Mouse (Mus musculus) midbrain, embryonic 13.5 days (tissue): ENCODE measurements around the gene Mum1. TPM values are rescaled to one million over a fixed set of nuclear protein-coding genes. Genes with fewer than 3 reads are reported as not detected.

ENCODE experiments used
- ATAC-seq: fragments of 200-750 bp; cut with Nextera tagmentation; 2 replicates; pipeline ENCODE4 v1.8.0; 2017; ENCODE audit warnings: mild to moderate bottlenecking, moderate TSS enrichment, moderate library complexity
- H3K27ac ChIP-seq: fragments of 300-500 bp; sonication (generic); 2 replicates; pipeline ENCODE4 v1.5.1; 2015; ENCODE audit warnings: inconsistent platforms, mild to moderate bottlenecking, moderate library complexity
- H3K27me3 ChIP-seq: fragments of 300-500 bp; sonication (generic); 2 replicates; pipeline ENCODE4 v1.6.1; 2015; ENCODE audit warnings: mild to moderate bottlenecking, inconsistent platforms
- H3K36me3 ChIP-seq: fragments of 300-500 bp; sonication (generic); 2 replicates; pipeline ENCODE4 v1.6.1; 2015; ENCODE audit warnings: mild to moderate bottlenecking, inconsistent platforms
- H3K4me1 ChIP-seq: fragments of 300-500 bp; sonication (generic); replicated peaks from 2 replicates; pipeline ENCODE4 v1.6.1; 2015; ENCODE audit warnings: inconsistent platforms
- H3K4me2 ChIP-seq: fragments of 300-500 bp; sonication (generic); replicated peaks from 2 replicates; pipeline ENCODE4 v1.6.1; 2015; ENCODE audit warnings: moderate library complexity, mild to moderate bottlenecking, inconsistent platforms
- H3K4me3 ChIP-seq: fragments of 300-500 bp; sonication (generic); replicated peaks from 2 replicates; pipeline ENCODE4 v1.5.1; 2015; ENCODE audit warnings: mild to moderate bottlenecking, inconsistent platforms
- H3K9ac ChIP-seq: fragments of 300-500 bp; sonication (generic); replicated peaks from 2 replicates; pipeline ENCODE4 v1.6.1; 2015; ENCODE audit warnings: mild to moderate bottlenecking, inconsistent platforms
- H3K9me3 ChIP-seq: fragments of 300-500 bp; sonication (generic); 2 replicates; pipeline ENCODE4 v1.6.1; 2016; ENCODE audit warnings: mild to moderate bottlenecking, inconsistent platforms
- WGBS: fragments of 180-500 bp; shearing (Covaris S2); methylation state at CpG from one replicate; pipeline ENCODE4 v1.1.7; 2015; 5-methylcytosine and 5-hydroxymethylcytosine counted together
- polyA plus RNA-seq: library from polyadenylated mRNA; unstranded; fragments of >200 nt; fragmentation: Nextera tagmentation; extraction: Ambion mirVana; gene quantifications from 2 replicates; pipeline ENCODE4 v1.2.1, GENCODE M21; 2015

Mum1 gene
- 91.4 and 98.4 TPM in 2 replicates for polyA plus RNA-seq

DNA sequence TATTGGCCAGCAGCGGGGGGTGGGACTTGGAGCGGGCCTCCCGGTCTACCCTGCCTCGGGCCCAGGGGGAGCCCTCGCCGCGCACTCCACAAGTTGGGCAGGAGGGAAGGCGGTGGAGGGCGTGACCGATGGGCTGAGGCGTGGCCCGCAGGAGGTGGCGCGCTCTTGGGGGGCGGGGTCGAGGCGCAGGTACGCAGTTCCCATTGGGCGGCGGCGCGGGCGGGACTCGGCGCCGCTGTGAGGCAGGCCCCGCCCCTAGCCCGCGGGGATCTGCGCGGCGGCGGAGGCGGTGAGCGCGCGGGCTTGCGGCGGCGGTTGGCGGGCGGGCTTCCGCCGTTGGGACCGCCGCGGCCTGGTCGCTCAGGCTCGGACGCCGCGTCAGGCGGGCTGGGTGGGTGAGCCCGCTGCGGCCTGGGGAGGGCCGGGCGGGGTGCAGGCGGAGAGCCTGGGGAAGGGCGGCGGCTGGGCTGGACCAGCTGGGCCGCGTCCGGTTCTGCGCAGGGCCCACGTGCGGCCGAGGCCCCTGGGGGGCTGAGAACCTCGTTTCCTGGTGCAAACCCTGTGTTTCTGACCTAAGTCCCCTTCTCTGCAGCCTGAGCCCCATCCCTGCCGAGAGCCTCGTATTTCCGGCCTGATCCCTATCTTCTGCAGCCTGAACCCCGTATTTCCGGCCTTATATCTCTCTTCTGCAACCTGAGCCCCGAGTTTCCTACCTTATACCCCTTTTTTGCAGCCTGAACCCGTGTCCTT, at the start of gene Mum1:
Mum1 (plus strand) TSS at position 19 of the 750 bp plus-strand sequence.
- peak within 1 kb of the TSS; percentile 64 for H3K4me3 ChIP-seq
- peak within 1 kb of the TSS; percentile 87 for H3K4me2 ChIP-seq
- H3K36me3 ChIP-seq, result peaks cover 7% of the 10 kb centered on the region
- peaks cover 57% of the 10 kb centered on the region for H3K4me1 ChIP-seq
- no peaks in the 10 kb centered on the region for H3K27me3 ChIP-seq
- ATAC-seq, result peak; percentile 95
- peak within 1 kb of the TSS; percentile 89 for H3K9ac ChIP-seq
- WGBS, result under 1% methylated on average over 65 of the region's 75 CpGs
- H3K9me3 ChIP-seq, result no peaks in the 10 kb centered on the region
- H3K27ac ChIP-seq, result peak within 1 kb of the TSS; percentile 94

- 38% methylated on average over 7 of the region's 7 CpGs for WGBS
- H3K36me3 ChIP-seq, result peaks cover 3% of the 10 kb centered on the region
- H3K4me1 ChIP-seq, result peaks cover 68% of the 10 kb centered on the region
Observed at GRCm38 (mm10) chr10:80177441-80178279, 48.6 kb upstream of the Mum1 start.

GRCm38 (mm10) chr10:80179068-80180051, 46.9 kb upstream of the Mum1 start, which contains the start of gene Efna2:
TSS of gene Efna2 (plus strand) at chr10:80179482.
- H3K4me3 ChIP-seq, result peak within 1 kb of the TSS; percentile 90
- no peaks in the 10 kb centered on the region for H3K9me3 ChIP-seq
- 2% methylated on average over 69 of the region's 106 CpGs for WGBS
- peaks cover 75% of the 10 kb centered on the region for H3K4me1 ChIP-seq
- H3K27ac ChIP-seq, result peak within 1 kb of the TSS; percentile 91
- peak; percentile 79 for ATAC-seq
- peak within 1 kb of the TSS; percentile 99 for H3K9ac ChIP-seq
- H3K36me3 ChIP-seq, result peaks cover 14% of the 10 kb centered on the region
- H3K4me2 ChIP-seq, result peak within 1 kb of the TSS; percentile 97
- no peaks in the 10 kb centered on the region for H3K27me3 ChIP-seq

More at GRCm38 (mm10) chr10:80177441-80178279, 48.6 kb upstream of the Mum1 start:
- no peak overlapping the region for H3K4me3 ChIP-seq
- no peaks in the 10 kb centered on the region for H3K9me3 ChIP-seq
- no peaks in the 10 kb centered on the region for H3K27me3 ChIP-seq
- ATAC-seq, result no peak
- no peak overlapping the region; the same call in 1 of the 2 replicates for H3K9ac ChIP-seq
- no peak overlapping the region for H3K4me2 ChIP-seq
- H3K27ac ChIP-seq, result peak overlapping the region; percentile 91; the same call in 1 of the 2 replicates

DNA sequence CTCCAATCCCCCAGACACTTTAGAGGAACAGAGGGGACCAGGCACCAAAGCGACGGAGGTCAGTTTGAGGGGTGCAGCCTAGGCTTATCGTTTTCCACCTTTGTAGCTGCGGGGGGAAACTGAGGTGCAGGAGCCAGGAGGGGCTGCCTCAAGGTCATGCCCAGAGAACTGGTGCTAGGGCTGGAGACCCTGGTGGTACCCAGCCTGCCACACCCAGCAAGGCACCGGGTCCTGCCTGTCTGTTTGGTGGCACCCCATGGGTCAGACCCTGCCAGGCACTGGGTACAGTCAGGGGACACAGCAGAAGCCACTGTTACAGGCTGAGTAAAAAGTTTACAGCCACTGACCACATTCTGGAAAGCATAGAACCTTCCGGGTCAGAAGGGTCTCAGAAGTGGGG, 45.9 kb upstream of the Mum1 start:
- Histone ChIP-seq H3K9me3 (no peaks in the 10 kb centered on the region), H3K27me3 (no peaks in the 10 kb centered on the region), H3K9ac (peak overlapping the region; percentile 99), H3K27ac (peak overlapping the region; percentile 91), H3K4me3 (peak overlapping the region; percentile 90), H3K36me3 (peaks cover 14% of the 10 kb centered on the region), H3K4me1 (peaks cover 78% of the 10 kb centered on the region), H3K4me2 (peak overlapping the region; percentile 97)
- ATAC-seq, result no peak
- WGBS, result 33% methylated on average over 6 of the region's 6 CpGs

DNA sequence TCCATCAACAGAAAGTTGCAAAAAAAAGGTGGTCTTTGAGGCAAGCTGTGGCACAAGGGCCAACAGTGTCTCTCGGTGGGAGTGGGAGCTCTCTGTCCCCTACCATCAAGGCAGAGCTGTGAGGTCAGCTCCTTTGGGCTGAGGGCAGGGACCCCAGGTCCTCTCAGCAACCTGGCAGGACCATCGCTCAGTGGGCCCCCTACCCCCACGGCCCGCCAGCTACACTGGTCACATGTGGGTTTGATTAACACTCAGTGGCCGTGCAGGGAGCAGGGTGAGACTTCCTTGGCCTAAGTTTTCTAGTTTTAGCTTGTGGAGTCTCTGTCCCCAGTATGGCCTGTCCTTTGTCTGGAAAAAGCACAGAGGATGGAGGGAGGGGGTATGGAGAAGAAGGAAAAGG, 45.4 kb upstream of the Mum1 start:
- H3K36me3 ChIP-seq, result peaks cover 14% of the 10 kb centered on the region
- no peaks in the 10 kb centered on the region for H3K9me3 ChIP-seq
- peaks cover 80% of the 10 kb centered on the region for H3K4me1 ChIP-seq
- H3K27me3 ChIP-seq, result no peaks in the 10 kb centered on the region
- peak overlapping the region; percentile 97 for H3K4me2 ChIP-seq
- ATAC-seq, result no peak
- peak overlapping the region; percentile 90 for H3K4me3 ChIP-seq
- H3K9ac ChIP-seq, result peak overlapping the region; percentile 99
- 30% methylated on average over 5 of the region's 5 CpGs for WGBS
- H3K27ac ChIP-seq, result peak overlapping the region; percentile 91; the same call in 1 of the 2 replicates

GRCm38 (mm10) chr10:80182547-80182946, 43.7 kb upstream of the Mum1 start:
- no peak for ATAC-seq
- Histone ChIP-seq H3K27ac (peak overlapping the region; percentile 47; the same call in 1 of the 2 replicates), H3K9me3 (no peaks in the 10 kb centered on the region), H3K9ac (peak overlapping the region; percentile 99), H3K4me3 (peak overlapping the region; percentile 90), H3K27me3 (0 out of 2 replicates have a peak, but pooled peaks cover 6% of the 10 kb centered on the region), H3K36me3 (peaks cover 26% of the 10 kb centered on the region), H3K4me2 (peak overlapping the region; percentile 97), H3K4me1 (peaks cover 75% of the 10 kb centered on the region)
- 83% methylated on average over 7 of the region's 7 CpGs for WGBS

DNA sequence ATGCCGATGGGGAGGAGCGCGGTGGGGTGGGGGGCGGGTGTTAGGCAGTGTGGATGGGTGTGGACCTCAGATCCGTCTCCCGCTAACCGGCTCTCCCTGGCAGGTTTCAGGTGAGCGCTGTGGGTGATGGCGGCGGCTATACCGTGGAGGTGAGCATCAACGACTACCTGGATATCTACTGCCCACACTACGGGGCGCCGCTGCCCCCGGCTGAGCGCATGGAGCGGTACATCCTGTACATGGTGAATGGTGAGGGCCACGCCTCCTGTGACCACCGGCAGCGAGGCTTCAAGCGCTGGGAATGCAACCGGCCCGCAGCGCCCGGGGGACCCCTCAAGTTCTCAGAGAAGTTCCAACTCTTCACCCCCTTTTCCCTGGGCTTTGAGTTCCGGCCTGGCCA, 39.6 kb upstream of the Mum1 start:
- ATAC-seq, result no peak
- Histone ChIP-seq H3K4me3 (no peak overlapping the region), H3K9ac (0 out of 2 replicates have a peak overlapping the region, but pooled peaks have one; percentile 28), H3K27me3 (peaks cover 9% of the 10 kb centered on the region; the same call in 1 of the 2 replicates), H3K27ac (peak overlapping the region; percentile 96), H3K9me3 (no peaks in the 10 kb centered on the region), H3K4me2 (peak overlapping the region; percentile 97), H3K4me1 (peaks cover 78% of the 10 kb centered on the region), H3K36me3 (peaks cover 43% of the 10 kb centered on the region)
- 42% methylated on average over 27 of the region's 27 CpGs for WGBS

DNA sequence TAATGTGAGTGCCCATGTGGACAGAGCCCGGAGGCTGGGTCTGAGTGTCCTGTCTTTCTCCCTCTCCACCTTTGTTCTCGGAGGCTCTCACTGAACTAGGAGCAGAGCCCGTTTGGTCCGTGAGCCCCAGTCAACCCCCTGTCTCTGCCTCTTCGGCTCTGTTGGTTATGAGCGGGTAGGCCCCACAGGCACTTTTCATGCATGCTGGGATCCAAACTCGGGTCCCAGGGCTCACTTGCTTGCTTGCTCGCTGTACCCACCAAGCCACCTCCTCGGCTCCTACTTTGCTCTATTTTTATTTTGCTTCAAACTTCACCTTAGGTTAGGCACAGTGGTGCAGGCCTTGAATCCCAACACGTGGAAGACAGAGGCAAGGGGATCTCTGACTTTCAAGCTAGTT, 38.5 kb upstream of the Mum1 start:
- 70% methylated on average over 10 of the region's 10 CpGs for WGBS
- peaks cover 73% of the 10 kb centered on the region for H3K4me1 ChIP-seq
- H3K36me3 ChIP-seq, result peaks cover 39% of the 10 kb centered on the region

GRCm38 (mm10) chr10:80188453-80189024, 37.7 kb upstream of the Mum1 start:
- peak overlapping the region; percentile 16; the same call in 1 of the 2 replicates for H3K4me3 ChIP-seq
- peaks cover 31% of the 10 kb centered on the region for H3K36me3 ChIP-seq
- peaks cover 9% of the 10 kb centered on the region; the same call in 1 of the 2 replicates for H3K27me3 ChIP-seq
- WGBS, result 43% methylated on average over 15 of the region's 15 CpGs
- H3K9me3 ChIP-seq, result no peaks in the 10 kb centered on the region
- peaks cover 72% of the 10 kb centered on the region for H3K4me1 ChIP-seq
- peak overlapping the region; percentile 67 for H3K4me2 ChIP-seq
- ATAC-seq, result no peak
- H3K27ac ChIP-seq, result peak overlapping the region; percentile 96
- peak overlapping the region; percentile 63 for H3K9ac ChIP-seq

More for the DNA sequence above, 38.5 kb upstream of the Mum1 start:
- no peak for ATAC-seq
- Histone ChIP-seq H3K4me2 (0 out of 2 replicates have a peak overlapping the region, but pooled peaks have one; percentile 67), H3K4me3 (0 out of 2 replicates have a peak overlapping the region, but pooled peaks have one; percentile 5), H3K27ac (peak overlapping the region; percentile 96), H3K27me3 (peaks cover 9% of the 10 kb centered on the region; the same call in 1 of the 2 replicates), H3K9me3 (no peaks in the 10 kb centered on the region), H3K9ac (no peak overlapping the region)

- Histone ChIP-seq H3K27me3 (peaks cover 9% of the 10 kb centered on the region; the same call in 1 of the 2 replicates), H3K4me3 (peak overlapping the region; percentile 40), H3K4me1 (peaks cover 74% of the 10 kb centered on the region), H3K36me3 (peaks cover 28% of the 10 kb centered on the region), H3K9ac (peak overlapping the region; percentile 79), H3K4me2 (peak overlapping the region; percentile 67), H3K9me3 (no peaks in the 10 kb centered on the region), H3K27ac (peak overlapping the region; percentile 96)
- peak; percentile 9; the same call in 1 of the 2 replicates for ATAC-seq
- WGBS, result under 1% methylated on average over 21 of the region's 21 CpGs
Observed at GRCm38 (mm10) chr10:80189999-80190398, 36.2 kb upstream of the Mum1 start.
